11 mouse cellular contexts compared by ENCODE assay signal in genomic region chr4:13957920-13958319, GRCm38 (mm10).
DNase-seq lines count a peak whose midpoint lies in the region; ATAC-seq and TF ChIP-seq lines count a peak whose summit lies in the region.
"Had no signal": no experiment of that assay in that cellular context is flagged by ENCODE, and none has a peak within 500 bp of the region (broad histone marks: within the 10 kb centered on the region; RNA-seq: fewer than 3 reads in every experiment).

No protein-coding gene starts in this region.

- no peaks in the 10 kb centered on the region for H3K27me3 ChIP-seq in kidney, postnatal 0 days (ENCODE audit: insufficient read depth, low read length)
- H3K27me3 ChIP-seq: embryonic facial prominence, embryonic 15.5 days had no signal

- H3K9me3 ChIP-seq in kidney, postnatal 0 days (replicated peaks; ENCODE audit: low read length): no peaks in the 10 kb centered on the region
- H3K9me3 ChIP-seq: embryonic facial prominence, embryonic 15.5 days had no signal

- ATAC-seq in frontal cortex, adult (ENCODE audit: low TSS enrichment): peak; percentile 59
- ATAC-seq in kidney, postnatal 0 days (replicated peaks; ENCODE audit: low FRiP score, low read depth): 0 out of 2 replicates have a peak, but pooled peaks have one; percentile 69

- H3K27ac ChIP-seq in kidney, postnatal 0 days: no peak overlapping the region
- H3K27ac ChIP-seq: embryonic facial prominence, embryonic 15.5 days had no signal

- WGBS in kidney, postnatal 0 days: 24% methylated on average over 4 of the region's 4 CpGs

- no peaks in the 10 kb centered on the region for H3K4me1 ChIP-seq in kidney, postnatal 0 days (replicated peaks; ENCODE audit: insufficient read depth, low read length)
- H3K4me1 ChIP-seq: embryonic facial prominence, embryonic 15.5 days had no signal

- no peak overlapping the region for H3K9ac ChIP-seq in kidney, postnatal 0 days (ENCODE audit: low read depth, low read length)
- H3K9ac ChIP-seq: embryonic facial prominence, embryonic 15.5 days had no signal

- no peaks in the 10 kb centered on the region for H3K36me3 ChIP-seq in kidney, postnatal 0 days (ENCODE audit: insufficient read depth, low read length)
- H3K36me3 ChIP-seq: embryonic facial prominence, embryonic 15.5 days had no signal

- DNase-seq in frontal cortex, postnatal 25 days (ENCODE audit: low spot score in 2 of 2): no peak
- DNase-seq in ZHBTc4 (ENCODE audit: low read depth, low spot score): peak; percentile 1
- DNase-seq in cerebellum, postnatal 4 days (ENCODE audit: low spot score in 2 of 2): peak; percentile 42 to 61
- peak; percentile 3 for DNase-seq in kidney, postnatal 0 days (ENCODE audit: low spot score)
- DNase-seq in urinary bladder, postnatal 25 days (ENCODE audit: low spot score): no peak
- DNase-seq in testis, postnatal 14 days (ENCODE audit: low spot score): no peak
- DNase-seq in B cell, adult 2 months: no peak
- DNase-seq: lung, adult 2 months; thymus, adult 2 months had no signal

- no peak overlapping the region for H3K4me3 ChIP-seq in kidney, postnatal 0 days (replicated peaks; ENCODE audit: low read depth, low read length)
- H3K4me3 ChIP-seq: embryonic facial prominence, embryonic 15.5 days had no signal

- H3K4me2 ChIP-seq in kidney, postnatal 0 days (ENCODE audit: low read length): no peak overlapping the region
- H3K4me2 ChIP-seq: embryonic facial prominence, embryonic 15.5 days had no signal

- TF ChIP-seq CTCF in kidney, postnatal 0 days (IDR thresholded peaks at IDR 0.05; ENCODE audit: low read depth): no peak

Comparison
In these comparisons a context has a peak if more than half of its experiments do, and no peak if none do; other contexts are left out.
1. DNase-seq: peak in ZHBTc4 (single experiment), cerebellum, postnatal 4 days (2 of 2) and kidney, postnatal 0 days (single experiment); none in frontal cortex, postnatal 25 days (0 of 2), urinary bladder, postnatal 25 days (single experiment), testis, postnatal 14 days (single experiment) and B cell, adult 2 months (0 of 2).